Mouse (Mus musculus) 3134 (cell line): ENCODE measurements around the gene Krtap5-4.
"Not testable (repeated sequence)": the region's sequence is repeated elsewhere in the genome, so short reads cannot be mapped to it uniquely, and the experiment has no call there.

Experiments
- DNase-seq: peaks from one replicate; pipeline ENCODE4 v3.0.0-alpha.2; 2011; ENCODE audit warnings: low spot score; ENCODE audit not compliant: insufficient read length; ENCODE audit errors: extremely low read depth

Gene Krtap5-4

GRCm38 (mm10) chr7:142321637-142322306 is 18.4 kb downstream of the Krtap5-4 start:
- not testable (repeated sequence) for DNase-seq

- DNase-seq, result no peak
These were observed 19.3 kb downstream of the Krtap5-4 start for GRCm38 (mm10) chr7:142322641-142323040.

- DNase-seq, result no peak
These were observed 20.2 kb downstream of the Krtap5-4 start for GRCm38 (mm10) chr7:142323396-142324117.

GRCm38 (mm10) chr7:142326714-142327445 is 23.5 kb downstream of the Krtap5-4 start:
- DNase-seq, result no peak

GRCm38 (mm10) chr7:142328507-142328906 is 25.2 kb downstream of the Krtap5-4 start:
- no peak for DNase-seq

GRCm38 (mm10) chr7:142330271-142330724 is 26.9 kb downstream of the Krtap5-4 start:
- no peak for DNase-seq

- no peak for DNase-seq
These were observed 27.9 kb downstream of the Krtap5-4 start for GRCm38 (mm10) chr7:142331281-142331680.

- not testable (repeated sequence) for DNase-seq
These were observed 29.4 kb downstream of the Krtap5-4 start for GRCm38 (mm10) chr7:142332741-142333140.

- DNase-seq, result peak; percentile 56
These were observed 30.9 kb downstream of the Krtap5-4 start for GRCm38 (mm10) chr7:142334246-142334645.

GRCm38 (mm10) chr7:142335151-142335550 is 31.8 kb downstream of the Krtap5-4 start:
- DNase-seq, result no peak

GRCm38 (mm10) chr7:142340269-142340970 is 37.1 kb downstream of the Krtap5-4 start:
- no peak for DNase-seq

GRCm38 (mm10) chr7:142341564-142342246 is 38.4 kb downstream of the Krtap5-4 start:
- no peak for DNase-seq

- DNase-seq, result no peak
These were observed 38.9 kb downstream of the Krtap5-4 start for GRCm38 (mm10) chr7:142342247-142342640.

- no peak for DNase-seq
These were observed 44.2 kb downstream of the Krtap5-4 start for GRCm38 (mm10) chr7:142347542-142347941.

- no peak for DNase-seq
These were observed 46.1 kb downstream of the Krtap5-4 start for GRCm38 (mm10) chr7:142349308-142349961.

GRCm38 (mm10) chr7:142351569-142351968 is 48.2 kb downstream of the Krtap5-4 start:
- DNase-seq, result no peak

- DNase-seq, result no peak
These were observed 50.5 kb downstream of the Krtap5-4 start for GRCm38 (mm10) chr7:142353854-142354253.
